8 mouse cellular contexts compared by ENCODE assay signal in the genomic region with DNA sequence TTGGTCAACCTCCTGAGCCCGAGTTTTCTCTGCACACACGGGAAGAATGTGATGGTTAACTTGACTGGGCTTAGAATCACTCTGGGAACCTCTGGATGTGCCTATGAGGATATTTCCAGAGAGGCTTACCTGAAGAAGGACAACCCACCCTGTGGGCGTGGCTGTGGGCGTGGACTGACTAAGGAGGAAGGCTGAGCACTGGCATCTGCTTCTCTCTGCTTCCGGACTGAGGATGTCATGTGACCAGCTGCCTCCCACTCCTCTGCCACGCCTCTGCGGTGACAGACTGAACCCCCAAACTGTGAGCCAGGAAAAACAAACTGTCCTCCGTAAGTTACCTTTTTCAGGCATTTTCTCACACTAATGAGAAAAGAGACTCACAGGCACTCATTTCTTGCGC. TPM values are rescaled to one million over a fixed set of nuclear protein-coding genes. Genes with fewer than 3 reads are reported as not detected.
DNase-seq lines count a peak whose midpoint lies in the region; ATAC-seq and TF ChIP-seq lines count a peak whose summit lies in the region.

No protein-coding gene starts in this region.

- H3K4me1 ChIP-seq in hindbrain, embryonic 15.5 days (replicated peaks): no peaks in the 10 kb centered on the region; the same call in 1 of the 2 replicates
- H3K4me1 ChIP-seq in neural tube, embryonic 11.5 days (ENCODE audit: control insufficient read depth, insufficient read depth, low read length): no peaks in the 10 kb centered on the region

- WGBS in hindbrain, embryonic 15.5 days: 19% methylated on average over 9 of the region's 9 CpGs
- WGBS in neural tube, embryonic 11.5 days: 26% methylated on average over 9 of the region's 9 CpGs

- no peak overlapping the region for H3K9ac ChIP-seq in hindbrain, embryonic 15.5 days
- H3K9ac ChIP-seq in neural tube, embryonic 11.5 days (ENCODE audit: low read length): no peak overlapping the region

- H3K27me3 ChIP-seq in hindbrain, embryonic 15.5 days: no peaks in the 10 kb centered on the region
- no peaks in the 10 kb centered on the region for H3K27me3 ChIP-seq in neural tube, embryonic 11.5 days (ENCODE audit: control insufficient read depth, insufficient read depth, low read length)

- H3K36me3 ChIP-seq in hindbrain, embryonic 15.5 days: no peaks in the 10 kb centered on the region
- no peaks in the 10 kb centered on the region for H3K36me3 ChIP-seq in neural tube, embryonic 11.5 days (ENCODE audit: control insufficient read depth, insufficient read depth, low read length)

- no peak for TF ChIP-seq CTCF in gastrocnemius, adult 2 months (IDR thresholded peaks at IDR 0.05)

- H3K4me2 ChIP-seq in hindbrain, embryonic 15.5 days: peak overlapping the region; percentile 39
- peak overlapping the region; percentile 26 for H3K4me2 ChIP-seq in neural tube, embryonic 11.5 days (ENCODE audit: low read depth)

- ATAC-seq in hindbrain, embryonic 15.5 days (ENCODE audit: low FRiP score, low read depth): no peak; the same call in 1 of the 2 replicates
- no peak for ATAC-seq in neural tube, embryonic 11.5 days (ENCODE audit: insufficient read depth, low FRiP score, low TSS enrichment)

- DNase-seq in gastrocnemius, adult 2 months: no peak
- no peak for DNase-seq in gastrocnemius, postnatal 4 days (ENCODE audit: low spot score in 2 of 2)
- DNase-seq in embryo, embryonic 10 days (ENCODE audit: low spot score): peak; percentile 85
- peak; percentile 90 for DNase-seq in liver
- DNase-seq in neural tube, embryonic 11.5 days (ENCODE audit: low spot score): peak; percentile 52
- no peak for DNase-seq in B cell, adult 2 months
- DNase-seq in thymus, adult 18-20 months: no peak

- H3K4me3 ChIP-seq in gastrocnemius, adult 2 months: peak overlapping the region; percentile 57
- peak overlapping the region; percentile 1; the same call in 1 of the 2 replicates for H3K4me3 ChIP-seq in hindbrain, embryonic 15.5 days
- no peak overlapping the region for H3K4me3 ChIP-seq in neural tube, embryonic 11.5 days (ENCODE audit: low read depth, low read length)

- H3K27ac ChIP-seq in gastrocnemius, adult 2 months: no peak overlapping the region
- H3K27ac ChIP-seq in hindbrain, embryonic 15.5 days (replicated peaks): no peak overlapping the region
- no peak overlapping the region for H3K27ac ChIP-seq in neural tube, embryonic 11.5 days (ENCODE audit: low read depth, low read length)

- intact Hi-C loops in gastrocnemius, adult 2 months (cut with DNase I): loop anchor here (5.0 kb wide), 1 partner anchor 73 kb away; a partner anchor contains a TSS

- no peaks in the 10 kb centered on the region for H3K9me3 ChIP-seq in hindbrain, embryonic 15.5 days
- no peaks in the 10 kb centered on the region for H3K9me3 ChIP-seq in neural tube, embryonic 11.5 days (ENCODE audit: control insufficient read depth, low read length)

RNA-seq across cellular contexts. Expression of a gene that starts 33.3 kb away (rescaled TPM):
- total RNA-seq in gastrocnemius, adult 2 months (2021): not detected
- total RNA-seq in gastrocnemius, postnatal 4 days (2021): under 1 TPM; 0.42 to 0.67 TPM
- polyA plus RNA-seq in hindbrain, embryonic 15.5 days (2015; fragmentation: Nextera tagmentation; extraction: Ambion mirVana): 0.76 and 1.00 TPM in 2 replicates
- 0.35 and 0.64 TPM in 2 replicates for polyA plus RNA-seq in neural tube, embryonic 11.5 days (2014; fragmentation: Nextera tagmentation; extraction: Ambion mirVana)

Comparison
In these comparisons a context has a peak if more than half of its experiments do, and no peak if none do; other contexts are left out.
1. DNase-seq: peak in embryo, embryonic 10 days (single experiment), liver (single experiment) and neural tube, embryonic 11.5 days (single experiment); none in gastrocnemius, adult 2 months (single experiment), gastrocnemius, postnatal 4 days (0 of 2), B cell, adult 2 months (0 of 2) and thymus, adult 18-20 months (0 of 2).